Mouse (Mus musculus): Measurements from ENCODE around the gene Tedc2.

The Tedc2 gene

GRCm38 (mm10) chr17:24220435-24221411 lies at the start of gene Tedc2:
TSS of gene Tedc2 (minus strand) at chr17:24220851.
- peak; percentile 89 to 92 for DNase-seq

- no peak for DNase-seq
Observed at GRCm38 (mm10) chr17:24267133-24267532, 46.5 kb upstream of the Tedc2 start.

- no peak for DNase-seq
Observed at GRCm38 (mm10) chr17:24264766-24265165, 44.1 kb upstream of the Tedc2 start.

- DNase-seq: no peak
Observed at GRCm38 (mm10) chr17:24260516-24260915, 39.9 kb upstream of the Tedc2 start.

- DNase-seq: no peak
Observed at GRCm38 (mm10) chr17:24259702-24260101, 39.1 kb upstream of the Tedc2 start.

GRCm38 (mm10) chr17:24258981-24259380 lies 38.3 kb upstream of the Tedc2 start:
- DNase-seq: no peak

GRCm38 (mm10) chr17:24252329-24252728 lies 31.7 kb upstream of the Tedc2 start:
- DNase-seq: no peak

- DNase-seq: peak; percentile 97 to 98
Observed at GRCm38 (mm10) chr17:24251320-24252069, 30.8 kb upstream of the Tedc2 start, which contains the start of gene Ccnf. TSS of gene Ccnf (minus strand) at chr17:24251484.

GRCm38 (mm10) chr17:24250988-24251319 lies 30.3 kb upstream of the Tedc2 start:
- no peak for DNase-seq

- DNase-seq: no peak
Observed at GRCm38 (mm10) chr17:24248641-24249040, 28.0 kb upstream of the Tedc2 start.

- no peak for DNase-seq
Observed at GRCm38 (mm10) chr17:24244061-24244460, 23.4 kb upstream of the Tedc2 start.

GRCm38 (mm10) chr17:24243311-24243969 lies 22.8 kb upstream of the Tedc2 start:
- no peak for DNase-seq

GRCm38 (mm10) chr17:24236921-24237320 lies 16.3 kb upstream of the Tedc2 start:
- DNase-seq: no peak

- no peak for DNase-seq
Observed at GRCm38 (mm10) chr17:24236479-24236878, 15.8 kb upstream of the Tedc2 start.

GRCm38 (mm10) chr17:24227941-24228340 lies 7.3 kb upstream of the Tedc2 start:
- DNase-seq: no peak

- no peak for DNase-seq
Observed at GRCm38 (mm10) chr17:24226721-24227120, 6.1 kb upstream of the Tedc2 start.

- DNase-seq: no peak
Observed at GRCm38 (mm10) chr17:24225851-24226250, 5.2 kb upstream of the Tedc2 start.

GRCm38 (mm10) chr17:24224741-24225140 lies 4.1 kb upstream of the Tedc2 start:
- DNase-seq: no peak

- no peak for DNase-seq
Observed at GRCm38 (mm10) chr17:24223513-24223912, 2.9 kb upstream of the Tedc2 start.

- DNase-seq: no peak
Observed at GRCm38 (mm10) chr17:24222653-24223052, 2.0 kb upstream of the Tedc2 start.

- DNase-seq: no peak
Observed at GRCm38 (mm10) chr17:24216836-24217235, 3.8 kb downstream of the Tedc2 start.

GRCm38 (mm10) chr17:24213186-24213585 lies 7.5 kb downstream of the Tedc2 start:
- no peak for DNase-seq

- no peak for DNase-seq
Observed at GRCm38 (mm10) chr17:24212441-24213018, 8.1 kb downstream of the Tedc2 start.
